Mouse (Mus musculus): ENCODE measurements around the gene Gtf2a1l. TPM values are rescaled to one million over a fixed set of nuclear protein-coding genes. Genes with fewer than 3 reads are reported as not detected.

Gtf2a1l gene
- total RNA-seq, 1 experiment from 2014 or later, result not detected

- DNase-seq, result no peak
Observed at GRCm38 (mm10) chr17:88658510-88658909, 9.9 kb upstream of the Gtf2a1l start.

GRCm38 (mm10) chr17:88666076-88666475 lies 2.4 kb upstream of the Gtf2a1l start:
- no peak for DNase-seq

- no peak for DNase-seq
Observed at GRCm38 (mm10) chr17:88669921-88670320, 1.5 kb downstream of the Gtf2a1l start.

GRCm38 (mm10) chr17:88670800-88671199 lies 2.3 kb downstream of the Gtf2a1l start:
- no peak for DNase-seq

GRCm38 (mm10) chr17:88675310-88676309 lies 7.2 kb downstream of the Gtf2a1l start:
- DNase-seq, result no peak

GRCm38 (mm10) chr17:88688226-88688625 lies 19.8 kb downstream of the Gtf2a1l start:
- no peak for DNase-seq

GRCm38 (mm10) chr17:88696656-88697333 lies 28.3 kb downstream of the Gtf2a1l start:
- no peak for DNase-seq

GRCm38 (mm10) chr17:88700901-88701300 lies 32.4 kb downstream of the Gtf2a1l start:
- DNase-seq, result no peak

- no peak for DNase-seq
Observed at GRCm38 (mm10) chr17:88702345-88702744, 33.9 kb downstream of the Gtf2a1l start.

GRCm38 (mm10) chr17:88703112-88703511 lies 34.7 kb downstream of the Gtf2a1l start:
- DNase-seq, result no peak

GRCm38 (mm10) chr17:88706231-88706649 lies 37.8 kb downstream of the Gtf2a1l start:
- no peak for DNase-seq

GRCm38 (mm10) chr17:88749646-88750045 lies 81.2 kb downstream of the Gtf2a1l start:
- no peak for DNase-seq

GRCm38 (mm10) chr17:88752827-88753471 lies 84.5 kb downstream of the Gtf2a1l start:
- DNase-seq, result peak; percentile 37

GRCm38 (mm10) chr17:88753472-88753857 lies 85.0 kb downstream of the Gtf2a1l start:
- DNase-seq, result no peak

- no peak for DNase-seq
Observed at GRCm38 (mm10) chr17:88755776-88756175, 87.3 kb downstream of the Gtf2a1l start.

- no peak for DNase-seq
Observed at GRCm38 (mm10) chr17:88758003-88758437, 89.6 kb downstream of the Gtf2a1l start.

- no peak for DNase-seq
Observed at GRCm38 (mm10) chr17:88763396-88764135, 95.1 kb downstream of the Gtf2a1l start.

- DNase-seq, result no peak
Observed at GRCm38 (mm10) chr17:88764136-88764485, 95.7 kb downstream of the Gtf2a1l start.
